Mouse (Mus musculus) NIH3T3 (cell line): ENCODE results near the gene Gm9821.

ENCODE experiments used
- DNase-seq: peaks from one replicate; pipeline ENCODE4 v3.0.0-alpha.2; 2012; ENCODE audit warnings: low read depth

Gene Gm9821

DNA sequence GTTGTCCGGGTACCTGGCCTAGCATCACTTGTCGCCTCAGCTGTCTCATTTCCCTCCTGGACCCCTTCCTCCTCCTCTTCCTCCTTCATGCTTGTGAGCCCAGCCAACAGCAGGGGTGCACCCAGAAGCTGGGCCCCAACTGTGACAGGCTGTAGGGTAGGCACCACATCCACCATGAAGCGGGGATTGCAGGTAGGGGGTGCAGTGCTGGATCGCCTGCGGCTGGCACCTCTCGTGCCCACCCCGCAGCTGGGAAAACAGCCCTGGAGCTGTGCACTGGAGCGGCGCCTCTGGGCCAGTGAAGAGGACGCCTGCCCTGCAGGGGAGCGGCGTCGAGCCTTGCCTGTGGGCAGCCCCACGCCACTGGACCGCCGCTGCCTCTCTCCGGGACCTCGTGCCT lies at the start of gene Gm9821:
Gene Gm9821 (plus strand): TSS at position 221 of the 400 bp plus-strand sequence.
- DNase-seq: no peak

GRCm38 (mm10) chr2:91897968-91898367 lies 47.5 kb upstream of the Gm9821 start:
- DNase-seq: no peak

GRCm38 (mm10) chr2:91899141-91899540 lies 46.4 kb upstream of the Gm9821 start:
- DNase-seq: no peak

DNA sequence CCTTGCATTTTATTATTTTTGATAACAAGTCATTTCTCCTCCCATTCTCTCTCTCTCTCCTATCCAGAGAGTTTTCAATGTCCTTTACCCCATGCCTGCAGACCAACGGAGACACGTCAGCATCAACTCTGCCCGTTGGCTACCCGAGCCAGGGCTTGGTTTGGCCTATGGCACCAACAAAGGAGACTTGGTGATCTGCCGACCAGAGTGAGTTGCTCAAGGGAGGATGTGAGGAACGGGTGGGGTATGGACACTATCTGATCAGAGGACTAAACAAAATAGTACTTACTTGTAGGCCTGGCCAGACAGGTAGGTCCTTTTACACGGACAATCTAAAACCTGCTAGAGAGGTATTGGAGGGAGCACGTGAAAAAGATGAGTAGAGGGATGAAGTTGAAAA lies 45.1 kb upstream of the Gm9821 start:
- no peak for DNase-seq

DNA sequence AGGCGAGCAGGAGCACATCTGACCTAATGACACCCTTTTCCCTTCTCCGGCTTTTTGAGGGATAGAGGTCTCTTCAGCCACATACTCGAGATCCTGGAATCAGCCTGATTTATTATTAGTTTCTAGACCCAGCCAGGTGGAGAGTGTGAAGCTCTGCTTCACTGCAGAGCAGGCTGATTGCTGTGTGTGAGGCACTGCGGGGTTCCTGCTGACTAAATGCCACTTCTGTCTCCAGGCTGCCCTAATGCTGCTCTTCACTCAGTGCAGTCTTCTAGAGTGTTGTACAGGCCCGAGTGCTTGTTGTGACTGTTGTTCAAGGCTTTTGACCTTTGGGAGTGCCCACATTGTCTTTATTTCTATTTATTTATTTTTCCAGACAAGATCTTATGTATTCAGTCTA lies 43.2 kb upstream of the Gm9821 start:
- DNase-seq: no peak

DNA sequence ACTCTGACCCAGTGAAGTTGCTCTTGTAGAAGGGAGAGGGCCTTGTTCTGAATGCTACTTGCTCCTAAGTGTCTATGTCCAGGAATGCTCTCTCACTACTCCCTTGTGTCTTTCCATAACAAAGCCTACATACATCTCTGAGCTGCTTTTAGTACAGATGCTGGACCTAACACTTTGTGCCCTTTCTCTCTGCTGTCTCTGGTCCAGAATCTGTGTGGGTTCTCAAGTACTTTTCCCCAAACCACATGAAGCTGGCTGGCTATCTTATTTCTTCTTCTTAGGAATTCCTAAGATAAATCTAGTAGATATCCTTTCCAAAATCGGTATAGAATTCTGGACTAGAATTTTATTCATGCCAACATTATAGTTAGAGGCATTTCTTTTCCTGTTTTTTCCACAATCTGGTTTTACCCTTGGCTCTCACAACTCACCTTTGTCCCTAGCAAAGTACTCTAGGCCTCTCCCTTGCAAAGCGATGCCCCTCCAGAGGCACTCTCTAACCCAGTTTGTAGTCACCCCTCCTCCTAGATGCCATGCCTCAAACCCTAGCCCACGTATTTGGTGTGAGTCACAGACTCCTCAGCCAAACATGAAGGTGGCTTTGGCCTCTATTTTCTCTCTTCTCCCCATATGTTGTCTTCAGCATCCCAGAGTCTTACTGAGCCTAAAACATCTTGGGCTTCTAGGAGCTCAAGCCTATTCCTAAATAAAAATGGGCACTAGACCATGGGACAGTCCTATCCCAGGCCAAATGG lies 42.2 kb upstream of the Gm9821 start:
- DNase-seq: peak; percentile 44

GRCm38 (mm10) chr2:91904618-91905307 lies 40.7 kb upstream of the Gm9821 start:
- DNase-seq: no peak

DNA sequence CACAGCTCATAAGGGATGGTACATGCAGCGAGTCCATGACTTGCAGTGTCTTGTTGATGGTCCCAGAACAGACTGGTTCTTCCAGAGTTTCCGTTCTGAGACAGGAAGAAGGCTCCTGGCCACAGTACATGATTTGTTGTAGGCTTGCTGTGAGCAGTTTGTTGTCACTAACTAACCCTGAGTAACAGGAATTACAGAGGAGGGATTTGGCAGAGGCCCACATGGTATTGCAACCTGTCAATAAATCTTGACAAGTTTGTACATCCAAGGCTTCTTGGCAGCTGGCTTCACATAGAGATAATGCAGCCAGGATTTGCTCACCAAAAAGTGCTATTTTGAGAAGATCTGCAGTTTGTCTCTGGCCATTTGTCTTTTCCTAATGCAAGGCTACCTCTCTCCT lies 39.4 kb upstream of the Gm9821 start:
- peak; percentile 58 for DNase-seq

DNA sequence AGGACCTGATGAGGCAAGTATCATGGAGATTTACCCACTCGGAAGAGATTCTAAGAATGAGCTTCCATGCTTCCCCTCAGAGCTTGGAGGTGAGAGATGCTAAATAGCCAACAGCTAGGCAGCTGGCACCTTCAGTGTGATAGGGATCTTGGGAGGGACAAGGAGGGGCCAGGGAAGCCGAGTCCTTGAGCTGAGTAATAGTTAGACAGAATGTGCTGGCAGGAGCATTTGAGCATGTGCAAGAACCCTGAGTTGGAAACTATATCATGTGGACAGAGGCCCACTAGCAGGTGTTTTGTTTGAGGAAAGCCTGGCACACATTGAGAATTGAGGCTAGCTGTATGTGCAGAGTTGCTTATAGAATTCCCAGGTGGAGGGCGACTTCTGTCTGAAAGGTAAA lies 32.9 kb upstream of the Gm9821 start:
- DNase-seq: no peak

DNA sequence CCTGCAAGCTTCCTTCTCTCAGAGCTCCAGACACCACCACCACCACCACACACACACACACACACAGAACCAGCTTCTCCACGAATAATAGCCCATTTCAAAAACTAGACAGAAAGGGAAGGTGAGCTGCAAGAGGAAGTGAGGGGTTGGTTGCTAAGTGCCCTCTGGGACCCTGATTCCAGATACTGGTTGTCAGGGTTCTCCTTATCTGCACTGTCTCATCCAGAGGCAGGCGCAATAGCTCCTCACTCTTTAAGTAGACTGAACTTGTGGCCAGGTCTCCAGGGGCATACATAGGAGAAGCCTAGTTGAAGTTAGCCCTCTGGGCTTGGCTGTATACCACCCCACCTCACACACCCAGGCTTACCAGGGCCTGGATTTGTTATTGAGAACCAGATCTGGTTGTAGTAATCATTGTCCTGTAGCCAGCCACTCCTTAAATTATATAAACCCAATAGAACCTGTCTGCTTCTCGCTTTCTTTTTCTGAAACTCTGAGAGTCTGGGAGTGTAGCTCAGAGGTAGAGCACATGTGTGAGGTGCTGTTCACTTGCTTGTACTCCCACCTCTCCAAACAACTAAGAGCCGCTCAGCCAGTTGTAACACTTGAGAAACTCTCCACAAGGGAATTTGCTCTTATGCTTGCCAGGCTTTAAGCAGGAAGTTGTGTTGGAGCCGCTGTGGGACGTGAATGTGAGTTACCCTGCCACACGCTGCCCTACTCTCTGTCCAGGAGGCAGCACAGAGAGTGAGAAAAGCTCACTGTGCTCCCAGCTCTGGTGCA lies 32.0 kb upstream of the Gm9821 start:
- DNase-seq: no peak

GRCm38 (mm10) chr2:91916346-91916977 lies 29.0 kb upstream of the Gm9821 start:
- no peak for DNase-seq

DNA sequence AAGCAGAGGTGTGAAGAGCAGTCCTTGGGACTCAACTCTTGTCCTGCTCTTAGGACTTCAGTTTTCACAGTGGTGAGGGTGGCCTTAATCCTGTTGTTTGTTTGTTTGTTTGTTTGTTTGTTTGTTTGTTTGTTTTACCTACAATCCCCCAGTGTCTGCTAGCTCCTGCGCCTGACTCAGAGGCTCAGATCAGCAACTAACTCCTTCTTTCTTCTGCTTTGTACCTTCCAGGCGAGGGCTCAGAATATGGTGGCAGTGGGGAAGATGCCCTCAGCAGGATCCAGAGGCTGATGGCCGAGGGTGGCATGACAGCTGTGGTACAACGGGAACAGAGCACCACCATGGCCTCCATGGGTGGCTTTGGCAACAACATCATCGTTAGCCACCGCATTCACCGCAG lies 28.4 kb upstream of the Gm9821 start:
- no peak for DNase-seq

- no peak for DNase-seq
Observed at GRCm38 (mm10) chr2:91920130-91920529, 25.4 kb upstream of the Gm9821 start.

DNA sequence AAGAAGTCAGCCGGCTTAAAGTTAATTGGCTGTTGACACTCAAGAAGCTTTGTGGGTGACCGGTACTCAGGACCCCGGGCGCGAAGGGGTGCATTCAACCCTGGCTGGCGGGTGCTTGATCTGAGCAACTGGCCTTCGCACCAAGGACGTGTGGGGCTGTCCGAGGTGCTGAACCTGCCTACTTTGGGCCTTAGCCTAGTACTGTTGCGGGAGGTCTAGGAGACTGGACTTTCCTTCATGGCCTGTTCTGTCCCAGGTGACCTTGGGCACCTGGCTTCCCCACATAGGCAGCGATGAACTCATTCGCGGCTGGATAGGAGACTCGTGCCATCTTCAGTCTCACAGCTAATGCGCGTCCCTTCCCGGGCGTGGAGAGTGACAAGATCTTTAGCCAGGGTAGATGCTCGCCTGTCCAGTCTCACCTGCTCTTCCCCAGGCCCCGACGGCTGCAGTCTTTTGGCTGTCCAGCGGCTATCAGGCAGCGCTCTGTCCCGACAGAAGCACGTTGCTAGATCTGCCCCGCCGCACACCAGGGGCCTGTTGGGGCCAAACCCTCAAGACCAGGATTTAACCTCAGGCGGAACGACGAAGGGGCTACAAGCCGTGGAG lies 24.2 kb upstream of the Gm9821 start:
- peak; percentile 59 for DNase-seq

DNA sequence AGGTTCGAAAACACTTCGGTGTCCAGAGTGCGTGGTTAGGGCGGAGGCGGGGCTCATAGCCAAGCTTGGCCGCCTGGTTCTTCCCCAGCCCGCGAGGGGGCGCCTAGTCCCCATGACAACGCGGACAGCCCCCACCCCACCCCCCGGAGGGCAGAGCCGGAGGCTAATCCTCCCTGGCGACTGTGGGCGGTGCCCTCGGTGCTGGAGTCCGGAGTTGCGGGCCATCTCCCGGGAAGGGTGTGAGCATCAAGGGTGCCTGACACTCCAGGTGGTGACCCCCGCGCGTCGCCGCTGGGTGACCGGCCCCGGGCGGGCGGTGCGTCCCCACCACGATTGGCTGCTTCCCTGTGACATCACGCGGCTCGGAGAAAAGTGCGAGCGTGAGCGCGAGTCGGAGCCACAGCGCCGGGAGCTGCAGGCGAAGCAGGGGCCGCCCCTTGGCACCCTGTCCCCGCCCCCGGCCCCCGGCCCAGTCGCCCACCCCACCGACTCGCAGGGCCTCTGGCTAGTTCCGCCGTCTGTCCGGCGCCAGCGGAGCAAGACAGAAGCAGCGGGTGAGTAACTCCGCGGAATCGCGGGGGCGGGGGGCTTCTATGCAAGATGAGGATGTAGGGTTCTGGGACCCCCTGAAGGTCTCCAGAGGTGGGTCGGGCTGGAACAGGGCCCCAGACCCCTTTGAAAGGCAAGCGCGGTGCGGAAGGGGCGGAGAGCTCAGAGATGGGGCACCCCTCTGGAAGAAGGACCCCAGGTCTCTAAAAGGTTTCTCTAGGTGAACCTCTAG lies 23.5 kb upstream of the Gm9821 start:
- peak; percentile 73 for DNase-seq

GRCm38 (mm10) chr2:91922586-91923414 lies 22.7 kb upstream of the Gm9821 start:
- DNase-seq: no peak

DNA sequence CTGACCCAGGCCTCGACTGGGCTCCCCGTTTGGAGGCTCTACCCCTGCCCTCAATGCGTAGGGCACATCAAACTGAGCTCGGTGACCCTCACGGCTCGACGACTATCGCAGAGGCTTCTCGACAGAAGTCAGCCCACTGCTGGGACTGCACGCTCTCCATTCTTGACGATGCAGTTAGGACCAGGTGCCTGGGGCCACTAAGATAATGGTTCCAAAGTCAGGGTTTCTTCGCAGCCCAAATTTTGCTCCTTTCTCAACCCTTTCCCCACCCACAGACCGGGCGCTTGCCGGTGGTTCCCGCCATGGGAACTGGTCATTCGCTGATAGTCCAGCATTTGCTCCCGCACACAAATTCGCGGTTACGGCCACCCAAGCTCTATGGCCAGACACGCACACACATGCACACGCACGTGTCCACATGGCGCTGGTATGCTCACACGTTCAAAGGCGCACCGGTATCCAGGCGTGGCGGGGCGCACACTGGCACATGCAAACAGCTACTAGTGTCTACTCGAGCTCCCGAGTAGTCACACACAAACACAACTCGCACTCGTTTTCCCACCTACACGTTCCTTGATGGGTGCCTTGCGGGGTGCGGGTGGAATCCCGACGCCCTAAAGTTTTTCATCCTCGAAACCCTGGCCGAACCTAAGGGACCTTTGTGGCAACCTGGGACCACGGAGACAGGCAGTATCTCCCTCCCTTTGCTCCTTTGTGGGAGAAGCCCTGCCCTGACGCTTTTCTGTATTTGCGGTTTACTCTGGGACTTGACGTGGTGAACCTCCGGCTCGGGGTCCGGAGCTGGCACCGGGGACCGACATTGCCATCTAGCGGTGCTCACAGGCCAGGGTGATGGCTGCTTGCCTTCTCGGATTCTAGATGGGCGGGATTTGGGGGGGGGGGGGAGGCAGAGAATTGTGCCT lies 21.8 kb upstream of the Gm9821 start:
- DNase-seq: peak; percentile 79

DNA sequence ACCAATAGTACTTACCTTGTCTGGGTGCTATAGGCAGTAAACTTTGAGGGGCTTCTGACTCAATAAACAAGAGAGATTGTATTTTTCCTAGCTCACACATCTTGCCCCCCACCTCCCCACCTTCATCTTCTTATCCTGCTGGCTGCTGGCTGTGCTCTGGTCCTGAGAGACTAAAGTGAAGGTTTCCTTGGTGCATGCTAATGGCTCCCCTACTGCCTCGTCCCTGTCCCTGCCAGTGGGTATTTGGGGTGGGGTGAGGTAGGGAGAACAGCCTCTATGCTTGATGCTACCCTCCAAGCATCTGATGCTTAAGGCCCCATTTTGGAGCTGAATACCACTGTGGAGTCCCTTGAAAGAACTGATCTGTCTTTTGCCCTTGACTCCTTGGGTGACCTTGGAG lies 20.8 kb upstream of the Gm9821 start:
- no peak for DNase-seq

- no peak for DNase-seq
Observed at GRCm38 (mm10) chr2:91925442-91925841, 20.1 kb upstream of the Gm9821 start.
